Mouse (Mus musculus): ENCODE measurements around the gene Bin2. TPM values are rescaled to one million over a fixed set of nuclear protein-coding genes. Genes with fewer than 3 reads are reported as not detected.
"Not testable (repeated sequence)": the region's sequence is repeated elsewhere in the genome, so short reads cannot be mapped to it uniquely, and the experiment has no call there.

The Bin2 gene
- polyA plus RNA-seq, 1 experiment from 2014 or later = 4.0 TPM

- no peak overlapping the region for H3K27ac ChIP-seq (replicated peaks)
- WGBS = 85% methylated on average over 7 of the region's 7 CpGs
- no peaks in the 10 kb centered on the region for H3K9me3 ChIP-seq
- H3K27me3 ChIP-seq (replicated peaks; ENCODE audit: low read depth, poor library complexity, severe bottlenecking) = peaks cover 32% of the 10 kb centered on the region
- H3K4me1 ChIP-seq = peaks cover 26% of the 10 kb centered on the region
- H3K36me3 ChIP-seq (replicated peaks) = peaks cover 2% of the 10 kb centered on the region
- no peak overlapping the region for H3K4me3 ChIP-seq
- no peak for DNase-seq (ENCODE audit: low spot score)
These were observed 57.4 kb downstream of the Bin2 start for GRCm38 (mm10) chr15:100611951-100612350.

GRCm38 (mm10) chr15:100606677-100607076 lies 62.7 kb downstream of the Bin2 start:
- DNase-seq (ENCODE audit: low spot score); H3K27ac ChIP-seq (replicated peaks); H3K36me3 ChIP-seq (replicated peaks); H3K4me3 ChIP-seq; H3K9me3 ChIP-seq: not testable (repeated sequence)
- 90% methylated on average over 8 of the region's 8 CpGs for WGBS
- peaks cover 61% of the 10 kb centered on the region for H3K27me3 ChIP-seq (replicated peaks; ENCODE audit: low read depth, poor library complexity, severe bottlenecking)
- H3K4me1 ChIP-seq = peaks cover 13% of the 10 kb centered on the region

GRCm38 (mm10) chr15:100601669-100602068 lies 67.7 kb downstream of the Bin2 start:
- H3K4me1 ChIP-seq = peaks cover 40% of the 10 kb centered on the region
- H3K27me3 ChIP-seq (replicated peaks; ENCODE audit: low read depth, poor library complexity, severe bottlenecking) = peaks cover 89% of the 10 kb centered on the region
- no peak overlapping the region for H3K27ac ChIP-seq (replicated peaks)
- WGBS = 46% methylated on average over 3 of the region's 3 CpGs
- DNase-seq (ENCODE audit: low spot score) = no peak
- H3K9me3 ChIP-seq = no peaks in the 10 kb centered on the region
- H3K4me3 ChIP-seq = no peak overlapping the region
- H3K36me3 ChIP-seq (replicated peaks) = no peaks in the 10 kb centered on the region

- H3K4me3 ChIP-seq = peak overlapping the region; percentile 86
- WGBS = 11% methylated on average over 21 of the region's 21 CpGs
- peak; percentile 21 for DNase-seq (ENCODE audit: low spot score)
- peaks cover 40% of the 10 kb centered on the region for H3K4me1 ChIP-seq
- H3K27ac ChIP-seq (replicated peaks) = no peak overlapping the region
- H3K36me3 ChIP-seq (replicated peaks) = no peaks in the 10 kb centered on the region
- no peaks in the 10 kb centered on the region for H3K9me3 ChIP-seq
- peaks cover 92% of the 10 kb centered on the region for H3K27me3 ChIP-seq (replicated peaks; ENCODE audit: low read depth, poor library complexity, severe bottlenecking)
These were observed 68.6 kb downstream of the Bin2 start for GRCm38 (mm10) chr15:100600696-100601272.

GRCm38 (mm10) chr15:100600047-100600695 lies 69.2 kb downstream of the Bin2 start:
- Histone ChIP-seq H3K27ac (replicated peaks) (peak overlapping the region; percentile 90), H3K4me1 (peaks cover 37% of the 10 kb centered on the region), H3K9me3 (no peaks in the 10 kb centered on the region), H3K27me3 (replicated peaks; ENCODE audit: low read depth, poor library complexity, severe bottlenecking) (peaks cover 86% of the 10 kb centered on the region), H3K36me3 (replicated peaks) (no peaks in the 10 kb centered on the region), H3K4me3 (peak overlapping the region; percentile 86)
- DNase-seq (ENCODE audit: low spot score) = peak; percentile 85
- WGBS = under 1% methylated on average over 35 of the region's 35 CpGs

- H3K36me3 ChIP-seq (replicated peaks) = no peaks in the 10 kb centered on the region
- peak within 1 kb of the TSS; percentile 90 for H3K27ac ChIP-seq (replicated peaks)
- DNase-seq (ENCODE audit: low spot score) = no peak
- peaks cover 29% of the 10 kb centered on the region for H3K4me1 ChIP-seq
- no peaks in the 10 kb centered on the region for H3K9me3 ChIP-seq
- H3K27me3 ChIP-seq (replicated peaks; ENCODE audit: low read depth, poor library complexity, severe bottlenecking) = peaks cover 79% of the 10 kb centered on the region
- under 1% methylated on average over 76 of the region's 76 CpGs for WGBS
- H3K4me3 ChIP-seq = peak within 1 kb of the TSS; percentile 86
These were observed 69.9 kb downstream of the Bin2 start, which contains the start of gene Pou6f1 for GRCm38 (mm10) chr15:100599276-100600046. Gene Pou6f1 (minus strand): TSS chr15:100599984.

GRCm38 (mm10) chr15:100598883-100599275 lies 70.5 kb downstream of the Bin2 start:
- Histone ChIP-seq H3K27ac (replicated peaks) (peak overlapping the region; percentile 90; the same call in 1 of the 2 replicates), H3K9me3 (no peaks in the 10 kb centered on the region), H3K4me3 (peak overlapping the region; percentile 86), H3K4me1 (peaks cover 27% of the 10 kb centered on the region), H3K36me3 (replicated peaks) (no peaks in the 10 kb centered on the region), H3K27me3 (replicated peaks; ENCODE audit: low read depth, poor library complexity, severe bottlenecking) (peaks cover 73% of the 10 kb centered on the region)
- 2% methylated on average over 12 of the region's 12 CpGs for WGBS
- DNase-seq (ENCODE audit: low spot score) = peak; percentile 44

- Histone ChIP-seq H3K4me3 (peak overlapping the region; percentile 86), H3K36me3 (replicated peaks) (no peaks in the 10 kb centered on the region), H3K4me1 (peaks cover 27% of the 10 kb centered on the region), H3K9me3 (no peaks in the 10 kb centered on the region), H3K27me3 (replicated peaks; ENCODE audit: low read depth, poor library complexity, severe bottlenecking) (peaks cover 68% of the 10 kb centered on the region), H3K27ac (replicated peaks) (no peak overlapping the region)
- 31% methylated on average over 9 of the region's 9 CpGs for WGBS
- DNase-seq (ENCODE audit: low spot score) = no peak
These were observed 71.0 kb downstream of the Bin2 start for GRCm38 (mm10) chr15:100598287-100598882.

GRCm38 (mm10) chr15:100592817-100593216 lies 76.5 kb downstream of the Bin2 start:
- WGBS = 79% methylated on average over 6 of the region's 6 CpGs
- Histone ChIP-seq H3K9me3 (no peaks in the 10 kb centered on the region), H3K36me3 (replicated peaks) (no peaks in the 10 kb centered on the region), H3K4me1 (no peaks in the 10 kb centered on the region), H3K27ac (replicated peaks) (no peak overlapping the region), H3K4me3 (no peak overlapping the region), H3K27me3 (replicated peaks; ENCODE audit: low read depth, poor library complexity, severe bottlenecking) (peaks cover 12% of the 10 kb centered on the region)
- no peak for DNase-seq (ENCODE audit: low spot score)

Small RNA genes within 50 kb of the gene (microRNA-seq; reads per million reads assigned to microRNA genes)
- not detected for gene Mir6961

Other genes with a start within 250 kb of the Bin2 start
- 0.05 TPM in 1 of 2 replicates, not detected in the other for gene Gm5475, start 247.4 kb downstream of the Bin2 start, polyA plus RNA-seq (2016; fragmentation: Nextera tagmentation; extraction: Ambion mirVana)
- 25.0 and 28.3 TPM in 2 replicates for gene Slc11a2, start 244.5 kb downstream of the Bin2 start, polyA plus RNA-seq (2016; fragmentation: Nextera tagmentation; extraction: Ambion mirVana)
- gene Letmd1, start 200.5 kb downstream of the Bin2 start, polyA plus RNA-seq (2016; fragmentation: Nextera tagmentation; extraction: Ambion mirVana) = 36.5 and 38.6 TPM in 2 replicates
- gene Csrnp2, start 174.1 kb downstream of the Bin2 start, polyA plus RNA-seq (2016; fragmentation: Nextera tagmentation; extraction: Ambion mirVana) = 24.2 and 25.4 TPM in 2 replicates
- gene Tfcp2, start 117.5 kb downstream of the Bin2 start, polyA plus RNA-seq (2016; fragmentation: Nextera tagmentation; extraction: Ambion mirVana) = 36.9 and 38.2 TPM in 2 replicates
- gene Pou6f1, start 69.6 kb downstream of the Bin2 start, polyA plus RNA-seq (2016; fragmentation: Nextera tagmentation; extraction: Ambion mirVana) = 3.7 and 5.4 TPM in 2 replicates
- gene Dazap2, start 54.2 kb downstream of the Bin2 start, polyA plus RNA-seq (2016; fragmentation: Nextera tagmentation; extraction: Ambion mirVana) = 200 and 212 TPM in 2 replicates
- 4.9 and 7.3 TPM in 2 replicates for gene Smagp, start 32.6 kb downstream of the Bin2 start, polyA plus RNA-seq (2016; fragmentation: Nextera tagmentation; extraction: Ambion mirVana)
- 1.7 and 2.2 TPM in 2 replicates for gene Cela1, start 18.4 kb upstream of the Bin2 start, polyA plus RNA-seq (2016; fragmentation: Nextera tagmentation; extraction: Ambion mirVana)
- gene Galnt6, start 59.8 kb upstream of the Bin2 start, polyA plus RNA-seq (2016; fragmentation: Nextera tagmentation; extraction: Ambion mirVana) = 0.05 and 0.16 TPM in 2 replicates
- gene Slc4a8, start 92.2 kb upstream of the Bin2 start, polyA plus RNA-seq (2016; fragmentation: Nextera tagmentation; extraction: Ambion mirVana) = 9.0 and 10.2 TPM in 2 replicates
- 7.3 and 8.1 TPM in 2 replicates for gene Scn8a, start 200.3 kb upstream of the Bin2 start, polyA plus RNA-seq (2016; fragmentation: Nextera tagmentation; extraction: Ambion mirVana)